In genomic region chr10:20166797-20167196, GRCm38 (mm10) we compare ENCODE assay signal across 18 mouse cellular contexts. TPM values are rescaled to one million over a fixed set of nuclear protein-coding genes. Genes with fewer than 3 reads are reported as not detected.
DNase-seq lines count a peak whose midpoint lies in the region; ATAC-seq and TF ChIP-seq lines count a peak whose summit lies in the region.
"Had no signal": no experiment of that assay in that cellular context is flagged by ENCODE, and none has a peak within 500 bp of the region (broad histone marks: within the 10 kb centered on the region; RNA-seq: fewer than 3 reads in every experiment).

No protein-coding gene starts in this region.

- H3K79me2 ChIP-seq in liver, adult 2 months (ENCODE audit: control insufficient read depth, insufficient read depth, low read length) = peaks cover 27% of the 10 kb centered on the region; the same call in 1 of the 2 replicates

- H3K27me3 ChIP-seq in liver, adult 2 months (ENCODE audit: control insufficient read depth, insufficient read depth, low read length) = no peaks in the 10 kb centered on the region
- no peaks in the 10 kb centered on the region for H3K27me3 ChIP-seq in liver, embryonic 11.5 days (replicated peaks; ENCODE audit: control insufficient read depth, insufficient read depth, low read length)
- peaks cover 24% of the 10 kb centered on the region; the same call in 1 of the 2 replicates for H3K27me3 ChIP-seq in hindbrain, embryonic 13.5 days
- H3K27me3 ChIP-seq: forebrain, embryonic 15.5 days; limb, embryonic 15.5 days; Patski had no signal

- TF ChIP-seq CTCF in liver, adult 2 months (IDR thresholded peaks at IDR 0.05; ENCODE audit: low read depth, low read length) = no peak

- no peak for ATAC-seq in liver, embryonic 11.5 days (replicated peaks; ENCODE audit: low FRiP score)
- peak; percentile 73 for ATAC-seq in common myeloid progenitor, adult 5-6 weeks (replicated peaks; ENCODE audit: low read depth, poor library complexity, severe bottlenecking)
- peak; percentile 49 for ATAC-seq in megakaryocyte, adult 5-6 weeks (ENCODE audit: poor library complexity, severe bottlenecking)
- no peak for ATAC-seq in hindbrain, embryonic 13.5 days (ENCODE audit: low FRiP score)
- ATAC-seq: CD4-positive, CD25-positive, alpha-beta regulatory T cell, adult 4 months; forebrain, embryonic 15.5 days; Patski had no signal

- H3K9ac ChIP-seq in liver, adult 2 months (ENCODE audit: low read depth, low read length) = no peak overlapping the region
- H3K9ac ChIP-seq in liver, embryonic 11.5 days (ENCODE audit: low read depth, low read length) = no peak overlapping the region
- no peak overlapping the region for H3K9ac ChIP-seq in hindbrain, embryonic 13.5 days
- H3K9ac ChIP-seq: forebrain, embryonic 15.5 days; limb, embryonic 15.5 days had no signal

- no peak overlapping the region for H3K4me2 ChIP-seq in liver, embryonic 11.5 days
- no peak overlapping the region for H3K4me2 ChIP-seq in hindbrain, embryonic 13.5 days
- H3K4me2 ChIP-seq: forebrain, embryonic 15.5 days; limb, embryonic 15.5 days had no signal

- H3K9me3 ChIP-seq in liver, embryonic 11.5 days (ENCODE audit: control insufficient read depth, low read length) = no peaks in the 10 kb centered on the region
- H3K9me3 ChIP-seq in hindbrain, embryonic 13.5 days = no peaks in the 10 kb centered on the region
- H3K9me3 ChIP-seq: forebrain, embryonic 15.5 days; limb, embryonic 15.5 days had no signal

- H3K36me3 ChIP-seq in liver, adult 2 months (ENCODE audit: control insufficient read depth, insufficient read depth, low read length) = no peaks in the 10 kb centered on the region
- no peaks in the 10 kb centered on the region for H3K36me3 ChIP-seq in liver, embryonic 11.5 days (ENCODE audit: control insufficient read depth, insufficient read depth, low read length)
- no peaks in the 10 kb centered on the region for H3K36me3 ChIP-seq in hindbrain, embryonic 13.5 days
- H3K36me3 ChIP-seq: forebrain, embryonic 15.5 days; limb, embryonic 15.5 days had no signal

- no peak for TF ChIP-seq POLR2A in liver, adult 2 months (IDR thresholded peaks at IDR 0.05; ENCODE audit: extremely low read depth, insufficient read depth, low read length)

- no peak overlapping the region for H3K4me3 ChIP-seq in liver, adult 2 months (ENCODE audit: insufficient read depth, low read depth, low read length)
- H3K4me3 ChIP-seq in liver, embryonic 11.5 days (ENCODE audit: low read depth, low read length) = no peak overlapping the region
- H3K4me3 ChIP-seq in hindbrain, embryonic 13.5 days = no peak overlapping the region
- H3K4me3 ChIP-seq: forebrain, embryonic 15.5 days; limb, embryonic 15.5 days had no signal

- H3K4me1 ChIP-seq in liver, adult 2 months (ENCODE audit: control insufficient read depth, insufficient read depth, low read length) = peaks cover 45% of the 10 kb centered on the region
- peaks cover 9% of the 10 kb centered on the region for H3K4me1 ChIP-seq in liver, embryonic 11.5 days (replicated peaks; ENCODE audit: control insufficient read depth, insufficient read depth, low read length)
- peaks cover 24% of the 10 kb centered on the region for H3K4me1 ChIP-seq in hindbrain, embryonic 13.5 days (replicated peaks)

- WGBS in liver, adult 2 months = 16% methylated on average over 11 of the region's 11 CpGs
- 60% methylated on average over 11 of the region's 11 CpGs for WGBS in liver, embryonic 11.5 days
- WGBS in hindbrain, embryonic 13.5 days = 76% methylated on average over 11 of the region's 11 CpGs

- peak; percentile 95 for DNase-seq in liver, adult 2 months (ENCODE audit: extremely low read depth, low read depth, low spot score)
- DNase-seq in liver, embryonic 11.5 days (ENCODE audit: low spot score) = no peak
- DNase-seq in ES-CJ7 (ENCODE audit: low read depth, low spot score) = peak; percentile 89
- DNase-seq in cerebellum, postnatal 4 days (ENCODE audit: low spot score in 2 of 2) = no peak
- no peak for DNase-seq in cerebellum, adult 11-12 months
- DNase-seq: adrenal gland, adult 8-10 months; cerebellum, adult 9-10 months; kidney, postnatal 25 days; layer of hippocampus, postnatal 36 days; lung, postnatal 4 days; thymus, adult 2 months had no signal

- peak overlapping the region; percentile 47 for H3K27ac ChIP-seq in liver, adult 2 months (replicated peaks; ENCODE audit: insufficient read depth, low read depth, low read length)
- no peak overlapping the region for H3K27ac ChIP-seq in liver, embryonic 11.5 days (ENCODE audit: low read depth, low read length)
- no peak overlapping the region for H3K27ac ChIP-seq in hindbrain, embryonic 13.5 days
- H3K27ac ChIP-seq: forebrain, embryonic 15.5 days; limb, embryonic 15.5 days had no signal

RNA-seq across cellular contexts. Expression of gene Map7, which starts 18.5 kb away (rescaled TPM):
- total RNA-seq in liver, adult 2 months (2014; rRNA removed) = 13.7 and 15.6 TPM in 2 replicates
- 9.5 and 11.1 TPM in 2 replicates for polyA plus RNA-seq in liver, adult 2 months (2012; rRNA removed)
- polyA plus RNA-seq in liver, embryonic 11.5 days (2014; fragmentation: Nextera tagmentation; extraction: Ambion mirVana) = 6.4 and 7.2 TPM in 2 replicates
- total RNA-seq in common myeloid progenitor, adult 5-6 weeks (2017) = 47.9 and 49.1 TPM in 2 replicates
- 2.3 and 2.7 TPM in 2 replicates for total RNA-seq in megakaryocyte, adult 5-6 weeks (2015)
- total RNA-seq in megakaryocyte, adult 5-6 weeks (2017) = 3.1 and 3.8 TPM in 2 replicates
- polyA plus RNA-seq in hindbrain, embryonic 13.5 days (2015; fragmentation: Nextera tagmentation; extraction: Ambion mirVana) = 10.3 and 10.6 TPM in 2 replicates

Comparison
In these comparisons a context has a peak if more than half of its experiments do, and no peak if none do; other contexts are left out.
1. DNase-seq: peak in liver, adult 2 months (single experiment) and ES-CJ7 (single experiment); none in liver, embryonic 11.5 days (single experiment), cerebellum, postnatal 4 days (0 of 2) and cerebellum, adult 11-12 months (single experiment).
2. ATAC-seq: peak in common myeloid progenitor, adult 5-6 weeks (single experiment) and megakaryocyte, adult 5-6 weeks (single experiment); none in liver, embryonic 11.5 days (single experiment) and hindbrain, embryonic 13.5 days (single experiment).